Mouse (Mus musculus) stomach, postnatal 0 days (tissue): ENCODE data around the gene Stub1.

ENCODE experiments used
- CTCF ChIP-seq: IDR thresholded peaks from 2 replicates; pipeline ENCODE4 v1.5.1; 2016; ENCODE audit warnings: antibody characterized with exemption, low read depth, mild to moderate bottlenecking, moderate library complexity
- EP300 ChIP-seq: optimal IDR thresholded peaks from 2 replicates; pipeline ENCODE3; 2016; ENCODE audit warnings: antibody characterized with exemption

GRCm38 (mm10) chr17:25881691-25882090, 48.5 kb upstream of the Stub1 start:
- TF ChIP-seq EP300, result no peak
- no peak for TF ChIP-seq CTCF
